Mouse (Mus musculus): Measurements from ENCODE around the gene C4b.

DNA sequence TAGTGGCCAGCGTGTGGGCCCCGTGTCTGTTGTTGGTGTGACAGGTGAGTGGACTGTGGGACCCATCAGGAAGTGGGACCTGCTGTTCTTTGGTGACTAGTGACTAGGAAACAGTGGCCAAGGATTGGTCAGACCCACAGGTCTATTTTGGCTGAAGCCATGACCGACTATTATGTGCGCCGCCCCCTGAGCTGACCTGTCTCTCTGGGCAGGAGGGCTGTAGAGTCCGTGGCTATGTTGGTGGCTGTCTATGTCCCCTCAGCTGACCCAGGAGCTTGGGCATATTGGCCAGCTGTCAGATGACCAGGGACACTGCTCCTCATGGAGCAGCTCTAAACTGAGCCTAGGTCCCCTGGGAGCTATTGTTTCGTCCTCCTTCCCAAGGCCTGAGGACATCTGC lies 54.8 kb downstream of the C4b start:
- TF ChIP-seq TAL1 (IDR thresholded peaks at IDR 0.05; ENCODE audit: low read length) (no peak), GATA1 (IDR thresholded peaks at IDR 0.05; ENCODE audit: low read length) (no peak)
